Mouse (Mus musculus): Measurements from ENCODE around the gene Ifitm10. TPM values are rescaled to one million over a fixed set of nuclear protein-coding genes. Genes with fewer than 3 reads are reported as not detected.

Gene Ifitm10
- polyA plus RNA-seq, 1 experiment from 2014 or later: 325 TPM

- H3K27me3 ChIP-seq: no peaks in the 10 kb centered on the region
- CTCF ChIA-PET: interaction anchor here (1.3 to 3.5 kb wide), 2 partner anchors 39 to 51 kb away, joined by 4 to 12 read pairs; no protein-coding TSS in a partner anchor
- in situ Hi-C loops (cut with MboI; ENCODE audit: low pct_unique_long_range_greater_than_20kb): loop anchor here (25.0 kb wide), 2 partner anchors 626 to 924 kb away; partner anchors contain the start of genes Cd151, Cracr2b, Pnpla2 and Tspan32
- ATAC-seq: no peak
- POLR2A ChIA-PET: interaction anchor here (0.5 to 7.2 kb wide), 19 partner anchors 10 to 111 kb away, joined by 3 to 115 read pairs (median 4); partner anchors contain the start of gene Ifitm10
- DNase-seq (ENCODE audit: low read depth, low spot score): no peak
- no peak for TF ChIP-seq CTCF (IDR thresholded peaks at IDR 0.05)
Observed at GRCm38 (mm10) chr7:142386621-142387201, 13.2 kb upstream of the Ifitm10 start.

- in situ Hi-C loops (cut with MboI; ENCODE audit: low pct_unique_long_range_greater_than_20kb): loop anchor here (25.0 kb wide), 2 partner anchors 626 to 924 kb away; partner anchors contain the start of genes Cd151, Cracr2b, Pnpla2 and Tspan32
- ChIA-PET CTCF (interaction anchor here (1.0 to 4.5 kb wide), 5 partner anchors 14 to 52 kb away, joined by 3 to 13 read pairs (median 5); no protein-coding TSS in a partner anchor), POLR2A (interaction anchor here (0.7 to 7.2 kb wide), 10 partner anchors 11 to 47 kb away, joined by 3 to 115 read pairs (median 7); partner anchors contain the start of gene Ifitm10)
- no peak for DNase-seq (ENCODE audit: low read depth, low spot score)
- no peak for ATAC-seq
- no peak for TF ChIP-seq CTCF (IDR thresholded peaks at IDR 0.05)
- H3K27me3 ChIP-seq: no peaks in the 10 kb centered on the region
Observed at GRCm38 (mm10) chr7:142385742-142386403, 12.3 kb upstream of the Ifitm10 start.

GRCm38 (mm10) chr7:142384306-142384705 lies 10.8 kb upstream of the Ifitm10 start:
- ChIA-PET CTCF (interaction anchor here (2.1 to 4.5 kb wide), 2 partner anchors 24 to 44 kb away, joined by 5 to 13 read pairs; no protein-coding TSS in a partner anchor), POLR2A (interaction anchor here (1.3 to 7.2 kb wide), 6 partner anchors 9 to 49 kb away, joined by 3 to 115 read pairs (median 8); partner anchors contain the start of gene Ifitm10)
- no peaks in the 10 kb centered on the region for H3K27me3 ChIP-seq
- TF ChIP-seq CTCF (IDR thresholded peaks at IDR 0.05): no peak
- ATAC-seq: no peak
- in situ Hi-C loops (cut with MboI; ENCODE audit: low pct_unique_long_range_greater_than_20kb): loop anchor here (25.0 kb wide), 2 partner anchors 628 to 922 kb away; partner anchors contain the start of genes Cd151, Cracr2b, Pnpla2 and Tspan32
- no peak for DNase-seq (ENCODE audit: low read depth, low spot score)

GRCm38 (mm10) chr7:142382567-142382966 lies 9.0 kb upstream of the Ifitm10 start, which contains the start of gene Gm49369:
Gm49369 (minus strand) TSS chr7:142382667.
- CTCF ChIA-PET: interaction anchor here (1.1 to 4.5 kb wide), 3 partner anchors 26 to 53 kb away, joined by 3 to 13 read pairs (median 7); no protein-coding TSS in a partner anchor
- DNase-seq (ENCODE audit: low read depth, low spot score): no peak
- TF ChIP-seq CTCF (IDR thresholded peaks at IDR 0.05): no peak
- POLR2A ChIA-PET: interaction anchor here (1.1 to 3.8 kb wide), 6 partner anchors 11 to 54 kb away, joined by 3 to 16 read pairs (median 12); no protein-coding TSS in a partner anchor
- ATAC-seq: no peak
- in situ Hi-C loops (cut with MboI; ENCODE audit: low pct_unique_long_range_greater_than_20kb): loop anchor here (25.0 kb wide), 2 partner anchors 630 to 920 kb away; partner anchors contain the start of genes Cd151, Cracr2b, Pnpla2 and Tspan32
- no peaks in the 10 kb centered on the region for H3K27me3 ChIP-seq

GRCm38 (mm10) chr7:142381175-142381574 lies 7.6 kb upstream of the Ifitm10 start:
- H3K27me3 ChIP-seq: no peaks in the 10 kb centered on the region
- in situ Hi-C loops (cut with MboI; ENCODE audit: low pct_unique_long_range_greater_than_20kb): loop anchor here (25.0 kb wide), 2 partner anchors 631 to 919 kb away; partner anchors contain the start of genes Cd151, Cracr2b, Pnpla2 and Tspan32
- no peak for TF ChIP-seq CTCF (IDR thresholded peaks at IDR 0.05)
- ChIA-PET CTCF (interaction anchor here (1.0 to 3.0 kb wide), 3 partner anchors 18 to 54 kb away, joined by 3 to 7 read pairs (median 3); no protein-coding TSS in a partner anchor), POLR2A (interaction anchor here (0.6 to 3.8 kb wide), 8 partner anchors 8 to 56 kb away, joined by 3 to 16 read pairs (median 10); partner anchors contain the start of gene Ifitm10)
- no peak for ATAC-seq
- no peak for DNase-seq (ENCODE audit: low read depth, low spot score)

GRCm38 (mm10) chr7:142379186-142379585 lies 5.6 kb upstream of the Ifitm10 start:
- in situ Hi-C loops (cut with MboI; ENCODE audit: low pct_unique_long_range_greater_than_20kb): loop anchor here (25.0 kb wide), 2 partner anchors 633 to 917 kb away; partner anchors contain the start of genes Cd151, Cracr2b, Pnpla2 and Tspan32
- POLR2A ChIA-PET: interaction anchor here (1.4 to 10.6 kb wide), 3 partner anchors 8 to 48 kb away, joined by 4 to 115 read pairs (median 91); partner anchors contain the start of gene Ctsd

GRCm38 (mm10) chr7:142377233-142377925 lies 3.8 kb upstream of the Ifitm10 start:
- in situ Hi-C loops (cut with MboI; ENCODE audit: low pct_unique_long_range_greater_than_20kb): loop anchor here (25.0 kb wide), 2 partner anchors 635 to 915 kb away; partner anchors contain the start of genes Cd151, Cracr2b, Pnpla2 and Tspan32
- TF ChIP-seq CTCF (IDR thresholded peaks at IDR 0.05): no peak
- DNase-seq (ENCODE audit: low read depth, low spot score) (no peak), ATAC-seq (no peak)
- H3K27me3 ChIP-seq: no peaks in the 10 kb centered on the region
- CTCF ChIA-PET: interaction anchor here (1.2 to 1.4 kb wide), 3 partner anchors 47 to 120 kb away, joined by 3 to 5 read pairs (median 4); no protein-coding TSS in a partner anchor
- POLR2A ChIA-PET: interaction anchor here (0.9 to 10.6 kb wide), 6 partner anchors 10 to 58 kb away, joined by 3 to 115 read pairs (median 6); partner anchors contain the start of gene Ctsd

More at GRCm38 (mm10) chr7:142379186-142379585, 5.6 kb upstream of the Ifitm10 start:
- H3K27me3 ChIP-seq: no peaks in the 10 kb centered on the region
- no peak for DNase-seq (ENCODE audit: low read depth, low spot score)
- no peak for ATAC-seq
- CTCF ChIA-PET: no interaction called here
- TF ChIP-seq CTCF (IDR thresholded peaks at IDR 0.05): no peak

GRCm38 (mm10) chr7:142376096-142376495 lies 2.5 kb upstream of the Ifitm10 start:
- CTCF ChIA-PET: interaction anchor here (1.0 to 1.5 kb wide), 6 partner anchors 12 to 65 kb away, joined by 3 to 4 read pairs (median 4); partner anchors contain the start of genes Ctsd and Tnni2

More at GRCm38 (mm10) chr7:142376096-142376495, 2.5 kb upstream of the Ifitm10 start:
- POLR2A ChIA-PET: interaction anchor here (0.7 to 10.6 kb wide), 6 partner anchors 11 to 57 kb away, joined by 3 to 115 read pairs (median 8); partner anchors contain the start of gene Ctsd
- ATAC-seq: no peak
- in situ Hi-C loops (cut with MboI; ENCODE audit: low pct_unique_long_range_greater_than_20kb): loop anchor here (25.0 kb wide), 2 partner anchors 636 to 914 kb away; partner anchors contain the start of genes Cd151, Cracr2b, Pnpla2 and Tspan32
- no peaks in the 10 kb centered on the region for H3K27me3 ChIP-seq
- TF ChIP-seq CTCF (IDR thresholded peaks at IDR 0.05): no peak
- no peak for DNase-seq (ENCODE audit: low read depth, low spot score)
